Mouse (Mus musculus): ENCODE measurements around the gene Polm. TPM values are rescaled to one million over a fixed set of nuclear protein-coding genes. Genes with fewer than 3 reads are reported as not detected.
A peak's percentile ranks its signal among the peaks of the same experiment; 100 is the strongest.

The Polm gene
- polyA plus RNA-seq, 1 experiment from 2014 or later, result 2.0 TPM

DNA sequence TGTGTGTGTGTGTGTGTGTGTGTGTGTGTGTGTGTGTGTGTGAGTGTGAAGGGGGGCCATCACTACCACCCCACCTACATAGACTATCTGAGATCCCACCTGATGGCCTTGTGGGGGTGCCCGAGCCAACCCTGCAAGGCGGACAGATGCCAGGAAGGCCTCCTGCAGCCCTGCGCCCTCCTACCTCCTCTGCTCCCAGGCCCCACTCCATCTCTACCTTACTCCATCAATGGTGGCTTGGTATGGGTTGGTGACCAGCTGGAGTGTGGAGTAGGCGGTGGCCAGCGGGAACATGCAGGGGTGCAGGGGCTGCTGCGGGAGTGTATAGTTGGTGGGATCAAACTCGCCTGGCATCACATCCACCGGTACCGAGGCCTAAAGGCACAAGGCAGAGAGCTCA, 35.4 kb upstream of the Polm start:
- ATAC-seq (ENCODE audit: low read depth), result no peak
- no peak overlapping the region for H3K9ac ChIP-seq (ENCODE audit: low read depth, low read length)
- 98% methylated on average over 9 of the region's 9 CpGs for WGBS (ENCODE audit: insufficient replicate concordance)

GRCm38 (mm10) chr11:5872707-5873106, 34.9 kb upstream of the Polm start:
- H3K4me2 ChIP-seq (ENCODE audit: low read depth, low read length), result no peak overlapping the region
- ATAC-seq (ENCODE audit: low read depth), result no peak
- H3K36me3 ChIP-seq (ENCODE audit: control insufficient read depth, insufficient read depth), result peaks cover 19% of the 10 kb centered on the region
- peaks cover 12% of the 10 kb centered on the region for H3K4me1 ChIP-seq (ENCODE audit: control insufficient read depth, low read depth, low read length)
- H3K9ac ChIP-seq (ENCODE audit: low read depth, low read length), result no peak overlapping the region
- no peaks in the 10 kb centered on the region for H3K27me3 ChIP-seq (ENCODE audit: control insufficient read depth, insufficient read depth, low read depth, low read length)
- H3K9me3 ChIP-seq (replicated peaks; ENCODE audit: control insufficient read depth, low read length), result no peaks in the 10 kb centered on the region
- 88% methylated on average over 11 of the region's 11 CpGs for WGBS (ENCODE audit: insufficient replicate concordance)
- H3K4me3 ChIP-seq (ENCODE audit: low read depth, low read length), result no peak overlapping the region
- H3K27ac ChIP-seq (ENCODE audit: low read length), result no peak overlapping the region

More for the DNA sequence above, 35.4 kb upstream of the Polm start:
- Histone ChIP-seq H3K36me3 (ENCODE audit: control insufficient read depth, insufficient read depth) (peaks cover 19% of the 10 kb centered on the region), H3K9me3 (replicated peaks; ENCODE audit: control insufficient read depth, low read length) (no peaks in the 10 kb centered on the region), H3K27me3 (ENCODE audit: control insufficient read depth, insufficient read depth, low read depth, low read length) (no peaks in the 10 kb centered on the region), H3K4me3 (ENCODE audit: low read depth, low read length) (no peak overlapping the region), H3K4me2 (ENCODE audit: low read depth, low read length) (no peak overlapping the region), H3K4me1 (ENCODE audit: control insufficient read depth, low read depth, low read length) (peaks cover 12% of the 10 kb centered on the region), H3K27ac (ENCODE audit: low read length) (no peak overlapping the region)

- no peak overlapping the region for H3K27ac ChIP-seq (ENCODE audit: low read length)
- H3K36me3 ChIP-seq (ENCODE audit: control insufficient read depth, insufficient read depth), result peaks cover 19% of the 10 kb centered on the region
- H3K9me3 ChIP-seq (replicated peaks; ENCODE audit: control insufficient read depth, low read length), result no peaks in the 10 kb centered on the region
- no peaks in the 10 kb centered on the region for H3K4me1 ChIP-seq (ENCODE audit: control insufficient read depth, low read depth, low read length)
- 82% methylated on average over 16 of the region's 16 CpGs for WGBS (ENCODE audit: insufficient replicate concordance)
- no peaks in the 10 kb centered on the region for H3K27me3 ChIP-seq (ENCODE audit: control insufficient read depth, insufficient read depth, low read depth, low read length)
- no peak overlapping the region for H3K4me3 ChIP-seq (ENCODE audit: low read depth, low read length)
- ATAC-seq (ENCODE audit: low read depth), result no peak
- H3K9ac ChIP-seq (ENCODE audit: low read depth, low read length), result no peak overlapping the region
- no peak overlapping the region for H3K4me2 ChIP-seq (ENCODE audit: low read depth, low read length)
These were observed 32.3 kb upstream of the Polm start for GRCm38 (mm10) chr11:5870069-5870468.

DNA sequence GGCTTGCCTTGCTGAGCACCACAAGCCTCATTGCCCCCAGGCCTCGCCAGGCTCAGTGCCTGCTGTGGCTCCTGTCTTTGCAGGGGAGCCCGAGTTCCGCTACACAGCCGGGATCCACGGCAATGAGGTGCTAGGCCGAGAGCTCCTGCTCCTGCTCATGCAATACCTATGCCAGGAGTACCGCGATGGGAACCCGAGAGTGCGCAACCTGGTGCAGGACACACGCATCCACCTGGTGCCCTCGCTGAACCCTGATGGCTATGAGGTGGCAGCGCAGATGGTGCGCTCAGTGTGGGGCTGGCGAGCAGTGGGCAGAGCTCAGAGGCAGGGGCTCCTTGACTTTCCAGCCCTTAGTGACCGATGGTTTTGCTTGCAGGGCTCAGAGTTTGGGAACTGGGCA, 31.5 kb upstream of the Polm start:
- Histone ChIP-seq H3K9ac (ENCODE audit: low read depth, low read length) (no peak overlapping the region), H3K4me2 (ENCODE audit: low read depth, low read length) (no peak overlapping the region), H3K27me3 (ENCODE audit: control insufficient read depth, insufficient read depth, low read depth, low read length) (no peaks in the 10 kb centered on the region), H3K4me1 (ENCODE audit: control insufficient read depth, low read depth, low read length) (no peaks in the 10 kb centered on the region), H3K4me3 (ENCODE audit: low read depth, low read length) (no peak overlapping the region), H3K9me3 (replicated peaks; ENCODE audit: control insufficient read depth, low read length) (no peaks in the 10 kb centered on the region), H3K27ac (ENCODE audit: low read length) (no peak overlapping the region), H3K36me3 (ENCODE audit: control insufficient read depth, insufficient read depth) (peaks cover 19% of the 10 kb centered on the region)
- 84% methylated on average over 16 of the region's 16 CpGs for WGBS (ENCODE audit: insufficient replicate concordance)
- ATAC-seq (ENCODE audit: low read depth), result no peak

- no peaks in the 10 kb centered on the region for H3K4me1 ChIP-seq (ENCODE audit: control insufficient read depth, low read depth, low read length)
- ATAC-seq (ENCODE audit: low read depth), result no peak
- WGBS (ENCODE audit: insufficient replicate concordance), result 75% methylated on average over 12 of the region's 12 CpGs
These were observed 30.5 kb upstream of the Polm start for GRCm38 (mm10) chr11:5868324-5868723.

DNA sequence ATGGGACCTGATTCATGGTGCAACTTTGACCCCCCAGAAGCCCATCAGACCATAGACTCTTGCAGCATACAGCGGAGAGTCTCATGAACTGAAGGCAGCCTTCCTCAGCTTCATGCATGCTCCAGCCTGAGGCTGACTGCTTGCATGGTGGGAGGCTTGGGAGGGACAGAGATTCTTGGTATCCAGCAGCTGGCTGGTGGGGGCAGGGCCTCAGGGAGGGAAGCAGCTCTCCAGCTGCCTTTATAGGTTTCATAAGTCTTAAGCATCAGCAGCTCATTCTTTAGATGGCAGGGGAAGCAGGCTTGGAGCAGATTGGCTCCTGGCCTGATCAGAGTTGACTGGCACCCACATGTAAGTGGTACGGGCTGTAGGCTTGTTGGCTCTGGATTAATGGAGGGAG, 29.4 kb upstream of the Polm start:
- H3K9me3 ChIP-seq (replicated peaks; ENCODE audit: control insufficient read depth, low read length), result no peaks in the 10 kb centered on the region
- H3K4me1 ChIP-seq (ENCODE audit: control insufficient read depth, low read depth, low read length), result no peaks in the 10 kb centered on the region
- H3K36me3 ChIP-seq (ENCODE audit: control insufficient read depth, insufficient read depth), result peaks cover 1% of the 10 kb centered on the region; the same call in 1 of the 2 replicates
- H3K4me2 ChIP-seq (ENCODE audit: low read depth, low read length), result no peak overlapping the region
- no peak for ATAC-seq (ENCODE audit: low read depth)
- WGBS (ENCODE audit: insufficient replicate concordance), result 77% methylated on average over 2 of the region's 2 CpGs
- peaks cover 10% of the 10 kb centered on the region for H3K27me3 ChIP-seq (ENCODE audit: control insufficient read depth, insufficient read depth, low read depth, low read length)
- no peak overlapping the region for H3K9ac ChIP-seq (ENCODE audit: low read depth, low read length)
- H3K27ac ChIP-seq (ENCODE audit: low read length), result no peak overlapping the region
- no peak overlapping the region for H3K4me3 ChIP-seq (ENCODE audit: low read depth, low read length)

More at GRCm38 (mm10) chr11:5868324-5868723, 30.5 kb upstream of the Polm start:
- Histone ChIP-seq H3K9ac (ENCODE audit: low read depth, low read length) (no peak overlapping the region), H3K36me3 (ENCODE audit: control insufficient read depth, insufficient read depth) (peaks cover 9% of the 10 kb centered on the region), H3K4me2 (ENCODE audit: low read depth, low read length) (no peak overlapping the region), H3K27ac (ENCODE audit: low read length) (no peak overlapping the region), H3K9me3 (replicated peaks; ENCODE audit: control insufficient read depth, low read length) (no peaks in the 10 kb centered on the region), H3K4me3 (ENCODE audit: low read depth, low read length) (no peak overlapping the region), H3K27me3 (ENCODE audit: control insufficient read depth, insufficient read depth, low read depth, low read length) (peaks cover under 1% of the 10 kb centered on the region)

DNA sequence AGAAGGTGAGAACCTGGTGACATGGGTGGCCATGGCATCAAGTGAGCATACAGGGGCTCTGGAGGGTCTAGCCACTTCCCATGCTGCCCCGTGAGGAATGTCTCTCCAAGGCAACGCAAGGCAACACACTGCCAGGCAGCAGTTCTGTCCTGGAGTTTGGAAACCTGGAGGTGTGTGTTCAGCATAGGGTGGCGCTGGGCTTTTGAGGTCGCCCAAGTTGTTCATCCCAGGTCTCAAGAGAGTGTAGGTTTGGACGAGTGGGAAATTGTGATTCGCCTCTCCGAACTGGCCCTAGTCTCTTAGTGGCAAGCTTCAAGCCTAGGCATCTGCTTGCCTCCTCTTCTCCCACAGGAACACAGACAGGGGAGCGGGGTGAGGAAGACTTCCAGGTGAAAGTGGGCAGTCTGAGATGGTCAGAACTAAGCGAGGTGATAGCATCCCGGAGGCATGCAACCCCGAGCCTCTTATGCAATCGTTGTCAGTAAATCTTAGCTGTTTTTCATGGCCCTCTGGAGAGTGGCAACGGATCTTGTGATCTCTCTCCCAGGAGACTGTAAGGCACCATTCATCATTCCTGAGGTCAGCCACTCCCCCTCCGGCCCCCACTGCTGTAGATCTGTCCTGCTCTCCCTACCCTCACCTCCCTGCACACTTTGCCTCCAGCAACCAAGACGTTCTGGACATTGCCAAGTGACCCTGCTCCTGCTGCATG, 24.7 kb upstream of the Polm start:
- Histone ChIP-seq H3K9me3 (replicated peaks; ENCODE audit: control insufficient read depth, low read length) (no peaks in the 10 kb centered on the region), H3K4me2 (ENCODE audit: low read depth, low read length) (peak overlapping the region; percentile 51), H3K27me3 (ENCODE audit: control insufficient read depth, insufficient read depth, low read depth, low read length) (peaks cover 27% of the 10 kb centered on the region), H3K4me3 (ENCODE audit: low read depth, low read length) (peak overlapping the region; percentile 35), H3K36me3 (ENCODE audit: control insufficient read depth, insufficient read depth) (no peaks in the 10 kb centered on the region), H3K4me1 (ENCODE audit: control insufficient read depth, low read depth, low read length) (no peaks in the 10 kb centered on the region), H3K27ac (ENCODE audit: low read length) (no peak overlapping the region), H3K9ac (ENCODE audit: low read depth, low read length) (no peak overlapping the region)
- ATAC-seq (ENCODE audit: low read depth), result no peak
- WGBS (ENCODE audit: insufficient replicate concordance), result 18% methylated on average over 15 of the region's 15 CpGs

- Histone ChIP-seq H3K4me1 (ENCODE audit: control insufficient read depth, low read depth, low read length) (no peaks in the 10 kb centered on the region), H3K9ac (ENCODE audit: low read depth, low read length) (peak within 1 kb of the TSS; percentile 27; the same call in 1 of the 2 replicates), H3K9me3 (replicated peaks; ENCODE audit: control insufficient read depth, low read length) (no peaks in the 10 kb centered on the region), H3K36me3 (ENCODE audit: control insufficient read depth, insufficient read depth) (no peaks in the 10 kb centered on the region), H3K27ac (ENCODE audit: low read length) (no peak within 1 kb of the TSS), H3K27me3 (ENCODE audit: control insufficient read depth, insufficient read depth, low read depth, low read length) (peaks cover 27% of the 10 kb centered on the region), H3K4me3 (ENCODE audit: low read depth, low read length) (peak within 1 kb of the TSS; percentile 35), H3K4me2 (ENCODE audit: low read depth, low read length) (peak within 1 kb of the TSS; percentile 51)
- 3% methylated on average over 53 of the region's 59 CpGs for WGBS (ENCODE audit: insufficient replicate concordance)
- peak; percentile 66 for ATAC-seq (ENCODE audit: low read depth)
These were observed 24.0 kb upstream of the Polm start, which contains the start of gene Aebp1 for GRCm38 (mm10) chr11:5861678-5862393. TSS of gene Aebp1 (plus strand) at chr11:5861947.

- no peak for ATAC-seq (ENCODE audit: low read depth)
- WGBS (ENCODE audit: insufficient replicate concordance), result 48% methylated on average over 6 of the region's 6 CpGs
- Histone ChIP-seq H3K4me3 (ENCODE audit: low read depth, low read length) (no peak overlapping the region), H3K4me2 (ENCODE audit: low read depth, low read length) (no peak overlapping the region), H3K4me1 (ENCODE audit: control insufficient read depth, low read depth, low read length) (no peaks in the 10 kb centered on the region), H3K9me3 (replicated peaks; ENCODE audit: control insufficient read depth, low read length) (no peaks in the 10 kb centered on the region), H3K36me3 (ENCODE audit: control insufficient read depth, insufficient read depth) (no peaks in the 10 kb centered on the region), H3K27me3 (ENCODE audit: control insufficient read depth, insufficient read depth, low read depth, low read length) (peaks cover 27% of the 10 kb centered on the region), H3K27ac (ENCODE audit: low read length) (no peak overlapping the region), H3K9ac (ENCODE audit: low read depth, low read length) (no peak overlapping the region)
These were observed 22.8 kb upstream of the Polm start for GRCm38 (mm10) chr11:5860639-5861038.

All from liver, embryonic 16.5 days (tissue).